Mouse (Mus musculus) fat pad, adult 2 months (tissue): ENCODE measurements at regions not wholly inside any gene's neighbourhood (a gene's known extent, or its start where the extent isn't known, plus 50 kb on each side); places are given as distances from the start of the nearest gene placed in this dataset.
"Not testable (repeated sequence)": the region's sequence is repeated elsewhere in the genome, so short reads cannot be mapped to it uniquely, and the experiment has no call there.

Source experiments
- DNase-seq: peaks from one replicate; pipeline ENCODE4 v3.0.0-alpha.2; 2011; ENCODE audit warnings: low read depth, low spot score; ENCODE audit errors: extremely low read depth

- no peak for DNase-seq
Observed at GRCm38 (mm10) chr5:129256136-129256535, 159.6 kb downstream of the Adgrd1 start.

- DNase-seq: no peak
Observed at GRCm38 (mm10) chr5:129257206-129257605, 160.7 kb downstream of the Adgrd1 start.

DNA sequence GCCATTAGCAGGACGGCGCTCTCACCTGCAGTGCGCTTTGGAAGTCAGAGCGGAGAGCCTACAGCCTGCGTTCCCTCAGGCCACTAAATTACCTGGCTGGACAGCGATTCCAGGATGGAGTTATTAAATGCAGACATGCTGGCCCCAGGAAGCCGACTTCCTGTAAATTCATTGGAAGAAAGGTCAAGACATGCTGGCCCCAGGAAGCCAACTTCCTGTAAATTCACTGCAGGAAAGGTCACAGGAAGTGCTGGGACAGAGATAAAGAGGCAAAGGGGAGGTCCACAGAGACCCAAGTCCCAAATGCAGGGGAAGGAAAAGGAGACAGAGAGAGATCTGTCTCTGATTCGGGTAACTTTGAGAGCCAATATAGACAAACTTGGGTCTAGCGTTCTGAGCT lies 164.1 kb downstream of the Adgrd1 start:
- no peak for DNase-seq

- DNase-seq: no peak
Observed at GRCm38 (mm10) chr5:129263118-129263517, 166.6 kb downstream of the Adgrd1 start.

DNA sequence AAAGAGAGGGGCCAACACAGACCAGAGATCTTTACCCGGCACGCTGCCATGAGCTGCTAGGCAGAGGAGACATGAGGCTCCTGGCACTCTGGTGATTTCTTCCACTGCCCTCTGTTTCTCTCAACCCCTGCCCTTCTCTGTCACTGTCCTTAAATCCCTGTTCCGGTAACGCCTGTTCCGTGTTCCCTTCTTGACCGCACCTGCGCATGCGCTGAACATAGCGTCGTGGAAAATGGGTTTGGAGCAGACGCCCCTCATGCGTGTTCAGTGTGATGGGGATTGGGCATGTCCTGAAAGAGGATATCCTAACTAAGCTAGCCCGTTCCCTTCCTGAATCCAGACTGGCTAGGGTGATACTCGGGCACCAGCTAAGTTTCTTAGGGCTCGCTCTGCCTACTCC lies 167.8 kb downstream of the Adgrd1 start:
- no peak for DNase-seq

DNA sequence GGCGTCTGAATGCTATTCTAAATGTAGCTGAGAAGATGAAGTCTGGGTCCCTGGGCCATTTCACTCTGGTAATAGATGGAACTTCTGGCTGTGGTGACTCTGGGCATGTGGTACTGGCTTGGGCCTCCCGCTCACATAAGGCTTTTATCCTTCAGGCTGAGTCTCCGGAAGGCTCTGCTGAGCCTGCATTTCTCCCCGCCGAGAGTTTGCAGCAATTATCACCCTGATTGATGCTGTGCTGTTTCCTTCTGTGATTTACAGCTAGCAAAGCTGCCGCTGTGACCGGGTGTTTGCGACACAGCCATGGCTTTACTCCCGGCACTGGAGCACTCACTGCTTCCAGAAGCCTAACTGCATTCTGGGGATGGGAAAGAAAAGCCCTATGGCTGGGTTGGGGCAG lies 171.9 kb downstream of the Adgrd1 start:
- no peak for DNase-seq

DNA sequence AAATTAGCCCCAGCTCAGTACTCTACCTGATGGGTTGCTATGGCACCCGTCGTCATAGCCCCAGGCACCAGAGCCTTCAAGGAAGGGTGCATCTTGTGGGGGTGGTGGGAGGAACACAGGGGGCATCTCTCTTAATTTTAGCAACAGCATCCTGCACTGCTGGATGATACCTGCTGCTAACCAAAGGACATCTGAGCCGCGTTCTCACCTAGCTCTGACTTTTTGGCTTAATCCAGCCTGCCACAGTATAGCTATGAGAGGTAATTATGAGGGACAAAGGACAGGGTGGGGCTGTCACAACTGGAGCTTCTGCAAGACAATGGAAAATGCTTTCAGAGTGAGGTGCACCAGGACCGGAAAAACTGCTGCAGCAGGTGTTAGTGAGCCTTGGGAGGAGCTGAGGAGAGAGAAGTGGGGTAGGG lies 173.5 kb downstream of the Adgrd1 start:
- no peak for DNase-seq

DNA sequence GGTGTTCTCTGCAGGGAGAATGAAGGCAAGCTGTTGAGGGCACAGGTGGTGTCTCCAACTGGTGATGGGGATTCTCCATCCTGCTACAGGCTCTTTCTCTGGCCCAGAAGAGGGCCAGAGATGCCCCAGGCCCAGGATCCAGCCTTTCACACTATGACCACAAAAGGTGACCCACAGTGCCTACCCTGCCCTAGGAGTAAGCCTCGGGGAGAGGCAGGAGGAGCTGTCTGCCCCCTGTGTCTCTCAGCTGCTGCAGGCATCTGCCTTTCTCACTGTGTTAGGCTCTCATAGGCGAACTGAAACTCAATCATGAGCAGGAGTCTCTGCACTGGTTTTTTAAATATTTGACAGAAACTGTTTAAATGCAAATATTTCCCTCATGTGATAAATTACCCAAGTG lies 184.9 kb downstream of the Adgrd1 start:
- DNase-seq: no peak

- no peak for DNase-seq
Observed at GRCm38 (mm10) chr5:129282133-129282532, 185.6 kb downstream of the Adgrd1 start.

DNA sequence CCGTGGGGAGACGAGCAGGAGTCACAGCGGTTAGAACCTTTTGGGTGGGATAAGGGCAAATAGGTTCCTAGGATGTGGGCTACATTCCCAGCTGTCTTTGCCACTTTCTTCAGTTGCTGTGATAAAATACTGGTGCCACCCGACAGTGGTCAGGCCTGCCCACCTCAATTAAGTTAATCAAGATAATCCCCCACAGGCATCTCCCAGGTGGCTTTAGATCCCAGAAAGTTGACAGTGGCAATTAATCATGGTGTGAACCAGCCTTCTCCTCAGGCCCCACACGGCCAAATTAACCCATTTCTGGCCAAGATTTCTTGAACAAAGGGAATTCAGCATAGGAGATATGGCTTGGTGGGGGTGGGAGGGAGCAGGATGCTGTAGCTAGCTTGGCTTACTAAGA lies 186.3 kb downstream of the Adgrd1 start:
- no peak for DNase-seq

- DNase-seq: no peak
Observed at GRCm38 (mm10) chr5:129287481-129287880, 190.9 kb downstream of the Adgrd1 start.

GRCm38 (mm10) chr5:129292821-129293220 lies 196.3 kb downstream of the Adgrd1 start:
- DNase-seq: not testable (repeated sequence)

DNA sequence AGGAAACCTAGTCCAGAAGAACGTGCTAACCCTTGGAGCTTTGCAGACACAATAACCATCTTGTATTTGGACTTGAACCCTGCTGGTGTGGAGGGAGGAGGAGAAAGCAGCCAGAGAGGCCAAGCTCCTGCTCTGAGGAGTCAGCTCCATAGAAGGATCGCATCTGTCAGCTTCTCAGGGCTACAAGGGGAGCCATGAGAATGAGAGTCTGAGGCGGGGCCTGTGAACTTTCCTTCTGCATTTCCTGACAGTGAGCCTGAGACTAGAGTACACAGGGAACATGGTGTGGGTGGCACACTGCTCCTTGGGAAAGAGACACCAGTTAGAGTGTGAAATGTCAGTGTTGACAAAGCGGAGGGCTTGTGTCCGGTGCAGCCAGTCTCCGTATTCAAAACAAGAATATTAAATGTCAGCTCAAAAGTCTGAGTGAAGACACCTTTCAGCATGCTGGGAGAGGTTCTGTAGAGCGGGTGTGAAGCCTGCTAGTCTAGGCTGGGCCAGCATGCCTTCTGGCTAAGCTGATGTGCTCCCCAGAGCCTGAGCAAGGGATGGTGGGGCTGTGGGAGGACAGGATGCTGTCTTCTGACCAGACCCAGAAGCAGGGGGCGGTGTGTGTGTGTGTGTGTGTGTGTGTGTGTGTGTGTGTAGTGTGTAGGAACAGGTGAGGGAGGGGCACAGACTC lies 198.5 kb downstream of the Adgrd1 start:
- DNase-seq: not testable (repeated sequence)

DNA sequence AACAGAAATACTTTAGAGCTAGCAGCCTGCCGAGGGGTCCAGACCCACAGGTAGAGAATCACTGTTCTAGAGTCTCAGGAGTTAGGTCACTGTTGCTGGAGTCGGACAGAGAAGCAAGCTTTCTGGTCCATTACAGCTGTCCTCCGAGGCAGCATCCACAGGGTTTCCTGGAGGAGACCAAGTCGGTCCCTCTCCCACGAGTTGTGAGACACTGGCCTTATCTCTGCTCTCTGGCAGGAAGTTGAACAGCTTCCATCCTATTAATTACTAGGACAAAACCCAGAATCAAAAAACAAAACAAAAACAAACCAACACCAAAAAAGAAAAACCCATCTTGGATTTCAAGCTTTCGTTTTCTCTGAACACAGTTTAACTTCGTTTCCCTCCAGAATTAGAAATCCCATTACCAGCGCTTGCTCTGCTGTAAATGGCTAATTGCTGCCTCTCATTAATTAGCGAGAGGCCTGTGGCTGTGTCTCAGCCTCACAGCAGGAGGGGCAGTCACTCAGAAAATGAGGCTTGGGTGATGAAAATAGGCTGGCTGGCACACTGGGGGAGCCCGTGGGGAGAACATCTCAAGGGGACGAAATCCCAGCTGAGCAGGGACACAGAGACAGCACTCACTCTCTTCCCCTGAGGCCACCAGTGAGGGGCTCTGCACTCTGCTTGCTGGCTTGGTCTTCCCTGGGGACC lies 201.3 kb downstream of the Adgrd1 start:
- DNase-seq: no peak

DNA sequence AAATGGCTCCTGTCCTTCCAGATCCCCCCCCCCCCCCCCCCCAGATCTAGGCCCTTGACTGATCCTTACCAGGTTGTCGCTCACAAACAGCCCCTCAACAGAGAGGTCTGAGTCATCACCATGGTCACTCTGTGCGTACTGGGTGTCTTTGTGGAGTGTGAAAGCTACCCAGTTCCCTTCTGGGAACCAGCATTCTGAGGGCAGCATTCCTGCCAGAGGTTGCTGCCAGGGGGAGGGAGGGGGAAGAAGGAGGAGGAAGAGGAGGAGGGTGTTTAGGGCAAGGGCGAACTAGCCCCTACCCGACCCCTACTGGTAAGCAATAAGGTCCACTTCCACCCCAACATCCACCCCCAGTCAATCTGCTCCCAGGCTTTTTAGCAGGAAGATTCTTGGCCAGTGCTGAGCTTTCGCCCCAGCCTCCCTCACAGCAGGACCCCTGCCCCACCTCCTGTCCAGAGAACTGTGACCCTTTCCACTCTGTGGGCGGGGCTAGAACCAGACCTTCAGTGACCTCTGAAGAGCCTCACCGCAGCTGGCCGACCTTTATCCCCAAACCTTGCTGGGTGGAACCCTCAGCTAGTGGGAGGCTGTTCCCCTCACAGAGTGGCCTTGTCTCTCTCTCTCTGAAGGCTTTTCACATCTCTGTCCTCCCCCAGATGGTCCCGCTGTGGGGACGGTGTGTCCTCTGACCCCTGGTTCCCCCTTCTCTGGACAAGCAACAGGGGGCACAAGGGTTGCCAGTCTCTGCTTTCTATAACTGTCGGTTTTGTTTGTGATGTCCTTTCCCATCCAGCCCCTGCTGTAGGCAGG lies 202.2 kb upstream of the Sfswap start:
- DNase-seq: no peak

- no peak for DNase-seq
Observed at GRCm38 (mm10) chr5:129299456-129299765, 201.6 kb upstream of the Sfswap start.

GRCm38 (mm10) chr5:129300423-129300822 lies 200.6 kb upstream of the Sfswap start:
- DNase-seq: no peak

DNA sequence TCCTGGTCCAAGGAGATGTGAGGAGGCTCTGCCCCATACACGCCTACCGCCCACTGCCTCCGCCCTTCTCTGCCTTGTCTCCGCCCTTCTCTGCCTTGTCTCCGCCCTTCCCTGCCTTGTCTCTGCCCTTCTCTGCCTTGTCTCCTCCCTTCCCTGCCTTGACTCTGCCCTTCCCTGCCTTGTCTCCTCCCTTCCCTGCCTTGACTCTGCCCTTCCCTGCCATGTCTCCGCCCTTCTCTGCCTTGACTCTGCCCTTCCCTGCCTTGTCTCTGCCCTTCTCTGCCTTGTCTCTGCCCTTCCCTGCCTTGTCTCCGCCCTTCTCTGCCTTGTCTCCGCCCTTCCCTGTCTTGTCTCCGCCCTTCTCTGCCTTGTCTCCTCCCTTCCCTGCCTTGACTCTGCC lies 185.4 kb upstream of the Sfswap start:
- no peak for DNase-seq

DNA sequence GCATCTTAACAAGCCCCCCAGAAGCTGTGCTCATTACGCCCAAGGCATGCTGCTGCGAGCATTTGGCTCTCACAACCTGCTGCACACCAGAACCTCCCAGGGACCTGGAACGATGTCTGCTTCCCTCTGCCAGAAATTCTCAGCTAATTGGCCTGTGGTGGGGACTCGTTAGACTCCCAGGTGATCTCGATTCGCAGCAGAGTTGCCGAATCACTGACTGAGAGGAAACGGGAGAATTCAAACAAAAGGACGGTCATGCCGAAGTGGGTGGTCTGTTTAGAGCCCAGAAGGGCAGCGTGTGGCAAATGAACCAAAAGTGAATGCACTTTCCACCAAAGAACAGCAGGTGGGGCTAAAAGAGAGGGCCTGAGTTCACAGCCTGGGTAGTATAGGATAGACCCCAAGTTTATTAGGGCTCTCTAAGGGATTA lies 169.9 kb upstream of the Sfswap start:
- no peak for DNase-seq

DNA sequence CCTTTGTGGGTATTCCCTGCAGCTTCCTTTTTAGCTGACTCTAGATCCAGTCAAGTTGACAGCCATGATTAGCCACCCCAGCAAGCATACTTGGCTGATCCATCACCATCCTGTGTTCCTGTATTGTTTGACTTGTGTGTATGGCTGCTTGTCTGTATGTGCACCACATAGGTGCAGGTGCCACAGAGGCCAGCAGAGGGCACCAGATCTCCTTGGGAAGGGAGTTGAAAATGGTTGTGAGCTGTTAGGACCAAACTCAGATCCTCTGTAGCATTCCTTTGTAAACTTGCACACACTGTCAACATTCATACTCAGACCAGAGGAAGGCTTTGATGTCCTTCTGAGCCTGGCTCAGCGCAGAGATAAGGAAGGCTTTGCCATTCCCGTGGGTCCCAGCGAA lies 169.0 kb upstream of the Sfswap start:
- no peak for DNase-seq

DNA sequence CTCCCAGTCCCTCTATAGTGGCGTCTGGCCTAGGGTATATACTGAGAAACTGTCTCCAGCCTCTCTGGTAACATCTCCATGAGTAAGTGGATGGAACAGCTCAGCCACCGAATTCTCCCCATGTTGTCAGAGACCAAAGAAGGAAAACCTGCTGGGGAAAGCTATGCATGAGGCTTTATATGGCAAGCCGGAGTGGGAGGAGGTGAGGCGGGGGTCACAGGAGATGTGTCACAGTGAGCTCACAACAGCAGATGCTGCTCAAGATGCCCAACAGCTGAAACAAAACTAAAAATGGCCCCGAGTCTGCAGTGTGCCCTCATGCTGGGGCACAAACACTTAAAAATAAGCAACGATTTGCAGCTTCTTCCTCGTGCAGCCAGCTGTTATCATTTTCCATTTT lies 162.5 kb upstream of the Sfswap start:
- DNase-seq: no peak

GRCm38 (mm10) chr5:129344038-129344437 lies 157.0 kb upstream of the Sfswap start:
- no peak for DNase-seq
